Mouse (Mus musculus): Measurements from ENCODE around the gene Bhlha9. TPM values are rescaled to one million over a fixed set of nuclear protein-coding genes. Genes with fewer than 3 reads are reported as not detected.
A peak's percentile ranks its signal among the peaks of the same experiment; 100 is the strongest.

Bhlha9 gene
- polyA plus RNA-seq, 1 experiment = not detected

- no peaks in the 10 kb centered on the region for H3K79me2 ChIP-seq (ENCODE audit: control insufficient read depth, insufficient read depth)
- no peak overlapping the region for H3K4me3 ChIP-seq
- TF ChIP-seq MYOD1 (IDR thresholded peaks at IDR 0.05; ENCODE audit: control insufficient read depth in 1 of 3, insufficient read length in 2 of 3, low read depth in 2 of 3) (peak in 2 of 3 experiments; percentile 53 to 58), POLR2AphosphoS2 (IDR thresholded peaks at IDR 0.05; ENCODE audit: insufficient read length, low read depth) (no peak)
- no peaks in the 10 kb centered on the region for H3K36me3 ChIP-seq (ENCODE audit: control insufficient read depth, insufficient read depth)
- H3K27me3 ChIP-seq (ENCODE audit: control insufficient read depth, insufficient read depth, insufficient read length) = no peaks in the 10 kb centered on the region
- no peak overlapping the region for H3ac ChIP-seq (ENCODE audit: control insufficient read depth, insufficient read length)
- no peak overlapping the region for H3K4me2 ChIP-seq (ENCODE audit: low read depth)
These were observed 13.3 kb downstream of the Bhlha9 start for GRCm38 (mm10) chr11:76685604-76686003.

GRCm38 (mm10) chr11:76692096-76692495, 19.8 kb downstream of the Bhlha9 start:
- Histone ChIP-seq H3K4me2 (ENCODE audit: low read depth) (no peak overlapping the region), H3K79me2 (ENCODE audit: control insufficient read depth, insufficient read depth) (no peaks in the 10 kb centered on the region), H3K36me3 (ENCODE audit: control insufficient read depth, insufficient read depth) (no peaks in the 10 kb centered on the region), H3ac (ENCODE audit: control insufficient read depth, insufficient read length) (no peak overlapping the region), H3K27me3 (ENCODE audit: control insufficient read depth, insufficient read depth, insufficient read length) (peaks cover 7% of the 10 kb centered on the region), H3K4me3 (no peak overlapping the region)
- TF ChIP-seq TCF12 (IDR thresholded peaks at IDR 0.05; ENCODE audit: insufficient read depth, poor library complexity, severe bottlenecking) (peak; percentile 17), MYOD1 (IDR thresholded peaks at IDR 0.05; ENCODE audit: control insufficient read depth in 1 of 3, insufficient read length in 2 of 3, low read depth in 2 of 3) (peak in 2 of 3 experiments; percentile 91 to 93), POLR2A (IDR thresholded peaks at IDR 0.05; ENCODE audit: insufficient read length, low read depth) (no peak), USF1 (IDR thresholded peaks at IDR 0.05; ENCODE audit: low read depth) (no peak), MYOG (IDR thresholded peaks at IDR 0.05; ENCODE audit: control insufficient read depth in 1 of 3, insufficient read depth in 1 of 3, insufficient read length in 2 of 3, low read depth in 2 of 3) (peak in 1 of 3 experiments; percentile 16), E2F4 (IDR thresholded peaks at IDR 0.05; ENCODE audit: insufficient read depth) (no peak), SRF (IDR thresholded peaks at IDR 0.05; ENCODE audit: control insufficient read depth, insufficient read length, low read depth) (no peak)

GRCm38 (mm10) chr11:76695810-76696209, 23.5 kb downstream of the Bhlha9 start:
- no peak for TF ChIP-seq MYOD1 (IDR thresholded peaks at IDR 0.05; ENCODE audit: control insufficient read depth in 1 of 3, insufficient read length in 2 of 3, low read depth in 2 of 3)
- no peak for TF ChIP-seq CEBPB (IDR thresholded peaks at IDR 0.05; ENCODE audit: insufficient read depth, poor library complexity, severe bottlenecking)
- no peak for TF ChIP-seq E2F4 (IDR thresholded peaks at IDR 0.05; ENCODE audit: insufficient read depth)
- no peak for TF ChIP-seq TCF3 (IDR thresholded peaks at IDR 0.05; ENCODE audit: insufficient read length, low read depth)
- TF ChIP-seq USF1 (IDR thresholded peaks at IDR 0.05; ENCODE audit: low read depth) = no peak
- no peak for TF ChIP-seq MAX (IDR thresholded peaks at IDR 0.05; ENCODE audit: low read depth)
- no peak for TF ChIP-seq REST (IDR thresholded peaks at IDR 0.05; ENCODE audit: insufficient read depth, insufficient read length)
- TF ChIP-seq TCF12 (IDR thresholded peaks at IDR 0.05; ENCODE audit: insufficient read depth, poor library complexity, severe bottlenecking) = no peak
- no peak for TF ChIP-seq SRF (IDR thresholded peaks at IDR 0.05; ENCODE audit: control insufficient read depth, insufficient read length, low read depth)
- TF ChIP-seq MYOG (IDR thresholded peaks at IDR 0.05; ENCODE audit: control insufficient read depth in 1 of 3, insufficient read depth in 1 of 3, insufficient read length in 2 of 3, low read depth in 2 of 3) = no peak
- TF ChIP-seq POLR2AphosphoS2 (IDR thresholded peaks at IDR 0.05; ENCODE audit: insufficient read length, low read depth) = no peak
- Histone ChIP-seq H3K36me3 (ENCODE audit: control insufficient read depth, insufficient read depth) (no peaks in the 10 kb centered on the region), H3K79me2 (ENCODE audit: control insufficient read depth, insufficient read depth) (no peaks in the 10 kb centered on the region), H3K27me3 (ENCODE audit: control insufficient read depth, insufficient read depth, insufficient read length) (peaks cover 7% of the 10 kb centered on the region), H3ac (ENCODE audit: control insufficient read depth, insufficient read length) (no peak overlapping the region), H3K4me2 (ENCODE audit: low read depth) (no peak overlapping the region), H3K4me3 (no peak overlapping the region)

GRCm38 (mm10) chr11:76699626-76700025, 27.4 kb downstream of the Bhlha9 start:
- H3K27me3 ChIP-seq (ENCODE audit: control insufficient read depth, insufficient read depth, insufficient read length) = no peaks in the 10 kb centered on the region
- no peak for TF ChIP-seq MAX (IDR thresholded peaks at IDR 0.05; ENCODE audit: low read depth)
- no peak for TF ChIP-seq E2F4 (IDR thresholded peaks at IDR 0.05; ENCODE audit: insufficient read depth)
- TF ChIP-seq MYOD1 (IDR thresholded peaks at IDR 0.05; ENCODE audit: control insufficient read depth in 1 of 3, insufficient read length in 2 of 3, low read depth in 2 of 3) = no peak

GRCm38 (mm10) chr11:76707656-76708055, 35.4 kb downstream of the Bhlha9 start:
- Histone ChIP-seq H3K27me3 (ENCODE audit: control insufficient read depth, insufficient read depth, insufficient read length) (no peaks in the 10 kb centered on the region), H3K4me2 (ENCODE audit: low read depth) (no peak overlapping the region), H3K36me3 (ENCODE audit: control insufficient read depth, insufficient read depth) (no peaks in the 10 kb centered on the region), H3ac (ENCODE audit: control insufficient read depth, insufficient read length) (no peak overlapping the region), H3K79me2 (ENCODE audit: control insufficient read depth, insufficient read depth) (no peaks in the 10 kb centered on the region), H3K4me3 (no peak overlapping the region)
- TF ChIP-seq TCF12 (IDR thresholded peaks at IDR 0.05; ENCODE audit: insufficient read depth, poor library complexity, severe bottlenecking) (no peak), POLR2AphosphoS2 (IDR thresholded peaks at IDR 0.05; ENCODE audit: insufficient read length, low read depth) (no peak), TCF3 (IDR thresholded peaks at IDR 0.05; ENCODE audit: insufficient read length, low read depth) (no peak), POLR2A (IDR thresholded peaks at IDR 0.05; ENCODE audit: insufficient read length, low read depth) (no peak), USF1 (IDR thresholded peaks at IDR 0.05; ENCODE audit: low read depth) (no peak)

More at GRCm38 (mm10) chr11:76699626-76700025, 27.4 kb downstream of the Bhlha9 start:
- H3K79me2 ChIP-seq (ENCODE audit: control insufficient read depth, insufficient read depth) = no peaks in the 10 kb centered on the region
- H3K4me2 ChIP-seq (ENCODE audit: low read depth) = no peak overlapping the region
- no peaks in the 10 kb centered on the region for H3K36me3 ChIP-seq (ENCODE audit: control insufficient read depth, insufficient read depth)
- no peak overlapping the region for H3ac ChIP-seq (ENCODE audit: control insufficient read depth, insufficient read length)
- no peak overlapping the region for H3K4me3 ChIP-seq

GRCm38 (mm10) chr11:76708066-76708465, 35.8 kb downstream of the Bhlha9 start:
- H3ac ChIP-seq (ENCODE audit: control insufficient read depth, insufficient read length) = no peak overlapping the region
- H3K36me3 ChIP-seq (ENCODE audit: control insufficient read depth, insufficient read depth) = no peaks in the 10 kb centered on the region
- TF ChIP-seq E2F4 (IDR thresholded peaks at IDR 0.05; ENCODE audit: insufficient read depth) (no peak), SRF (IDR thresholded peaks at IDR 0.05; ENCODE audit: control insufficient read depth, insufficient read length, low read depth) (no peak), TCF12 (IDR thresholded peaks at IDR 0.05; ENCODE audit: insufficient read depth, poor library complexity, severe bottlenecking) (no peak), CEBPB (IDR thresholded peaks at IDR 0.05; ENCODE audit: insufficient read depth, poor library complexity, severe bottlenecking) (no peak), USF1 (IDR thresholded peaks at IDR 0.05; ENCODE audit: low read depth) (no peak), MYOG (IDR thresholded peaks at IDR 0.05; ENCODE audit: control insufficient read depth in 1 of 3, insufficient read depth in 1 of 3, insufficient read length in 2 of 3, low read depth in 2 of 3) (no peak)
- peaks cover under 1% of the 10 kb centered on the region for H3K27me3 ChIP-seq (ENCODE audit: control insufficient read depth, insufficient read depth, insufficient read length)
- H3K79me2 ChIP-seq (ENCODE audit: control insufficient read depth, insufficient read depth) = no peaks in the 10 kb centered on the region
- H3K4me2 ChIP-seq (ENCODE audit: low read depth) = no peak overlapping the region
- no peak overlapping the region for H3K4me3 ChIP-seq
